Mouse (Mus musculus) gastrocnemius, postnatal 25 days (tissue): ENCODE results near the gene Cdh26. TPM values are rescaled to one million over a fixed set of nuclear protein-coding genes. Genes with fewer than 3 reads are reported as not detected.

Source experiments
- DNase-seq: peaks from one replicate; pipeline ENCODE4 v3.0.0; 2022
- total RNA-seq, 2 experiments: library from RNA; stranded (reverse); gene quantifications; 1 replicate in 1 of 2; 2 replicates in 1 of 2; pipeline ENCODE4 v1.2.3; 2021

The Cdh26 gene
- total RNA-seq, 2 experiments from 2014 or later: not detected

DNA sequence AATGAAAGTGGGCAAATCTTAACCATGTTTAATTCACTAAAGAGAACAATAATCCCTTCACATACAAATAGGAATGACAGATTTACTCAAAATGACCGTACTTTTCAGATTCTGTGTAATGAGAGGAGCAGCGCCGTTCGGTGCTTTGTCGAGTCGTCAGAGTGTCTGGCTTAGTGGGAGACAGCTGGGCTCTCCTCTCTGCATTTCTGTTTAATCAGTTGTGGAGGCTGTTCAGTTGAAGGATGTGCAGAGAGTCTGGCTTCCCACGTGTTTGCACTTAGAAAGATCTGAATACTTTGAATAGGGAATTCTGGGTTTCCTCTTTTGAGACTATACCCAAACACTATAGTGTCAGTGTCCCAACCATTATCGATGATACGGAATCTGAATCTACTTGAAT is 7.0 kb downstream of the Cdh26 start:
- DNase-seq: no peak

DNA sequence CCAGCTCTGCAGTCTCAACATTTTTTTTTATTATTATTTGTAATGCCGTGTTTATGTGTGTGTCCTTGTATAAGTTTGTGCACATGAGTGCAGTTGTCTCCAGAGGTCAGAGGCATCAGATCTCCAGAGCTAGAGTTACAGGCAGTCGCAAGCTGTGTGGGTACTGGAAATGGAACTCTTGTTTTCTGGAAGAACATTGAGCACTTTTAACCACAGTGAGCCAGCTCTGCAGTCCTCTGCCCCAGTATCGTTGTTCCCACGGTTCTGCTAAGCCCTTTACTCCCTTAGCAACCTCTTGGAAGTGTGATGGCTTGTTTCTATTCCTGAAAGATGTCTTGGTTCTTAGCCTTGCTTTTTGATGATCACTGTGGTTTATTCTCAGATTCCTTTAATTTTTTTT is 19.1 kb downstream of the Cdh26 start:
- no peak for DNase-seq

- DNase-seq: no peak
These were observed 19.9 kb downstream of the Cdh26 start for GRCm38 (mm10) chr2:178450236-178450635.

- no peak for DNase-seq
These were observed 20.6 kb downstream of the Cdh26 start for GRCm38 (mm10) chr2:178450961-178451360.

DNA sequence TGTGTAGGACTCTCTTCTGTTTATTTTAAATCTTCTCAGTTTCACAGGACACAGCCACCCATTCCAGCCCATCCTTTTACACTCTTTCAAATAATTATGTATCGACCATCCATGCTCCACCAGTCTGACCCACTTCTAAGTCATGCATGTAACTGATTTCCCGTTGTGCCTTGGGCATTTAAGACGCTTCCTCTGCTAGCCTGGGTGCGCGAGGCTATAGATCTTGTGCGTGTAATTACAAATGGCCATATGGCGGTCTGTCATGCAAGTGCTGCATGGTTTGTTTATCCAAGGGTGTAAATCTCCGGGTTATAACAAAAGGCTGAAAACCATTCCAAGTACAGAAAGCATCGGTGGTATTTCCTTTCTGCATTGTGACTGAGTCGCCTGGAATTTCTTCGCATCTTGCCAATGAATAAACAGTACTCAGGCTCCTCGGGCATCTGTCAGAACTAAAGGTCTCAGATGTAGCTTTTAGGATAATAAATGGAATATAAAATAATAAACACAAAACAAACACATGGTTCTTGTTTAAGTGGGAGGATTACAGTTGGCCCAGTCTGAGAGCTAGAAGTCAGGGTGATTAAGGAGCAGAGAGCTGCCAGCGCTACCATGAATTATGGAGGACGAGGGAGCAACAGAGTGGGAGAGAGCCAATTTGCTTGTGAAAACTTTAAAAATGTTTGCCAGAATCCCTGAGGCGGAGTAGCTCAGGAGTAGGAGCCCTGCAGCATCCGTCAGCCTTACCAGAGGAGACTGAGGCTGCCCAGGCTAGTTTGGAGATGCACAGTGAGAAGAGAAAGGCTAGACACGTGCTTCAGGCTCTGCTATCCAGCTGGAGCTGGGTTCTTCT is 24.6 kb downstream of the Cdh26 start:
- DNase-seq: no peak

DNA sequence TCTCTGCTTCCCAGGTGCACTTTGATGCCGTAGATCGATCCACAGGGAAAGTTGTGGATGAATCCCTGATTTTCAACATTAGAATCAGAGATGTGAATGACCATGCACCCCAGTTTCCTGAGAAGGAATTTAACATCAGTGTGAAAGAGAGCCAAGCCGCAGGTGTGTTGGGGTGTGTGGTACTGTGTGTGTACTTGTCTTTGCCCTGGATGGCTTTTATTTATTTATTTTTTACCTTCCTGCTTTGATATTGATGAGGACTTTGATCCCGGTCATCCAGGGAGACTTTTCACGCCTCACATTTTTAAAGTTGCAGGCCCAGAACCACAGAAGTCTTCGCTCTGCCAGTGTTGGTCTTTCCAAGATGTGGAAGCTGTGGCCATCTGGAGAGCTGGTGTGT is 27.1 kb downstream of the Cdh26 start:
- no peak for DNase-seq

DNA sequence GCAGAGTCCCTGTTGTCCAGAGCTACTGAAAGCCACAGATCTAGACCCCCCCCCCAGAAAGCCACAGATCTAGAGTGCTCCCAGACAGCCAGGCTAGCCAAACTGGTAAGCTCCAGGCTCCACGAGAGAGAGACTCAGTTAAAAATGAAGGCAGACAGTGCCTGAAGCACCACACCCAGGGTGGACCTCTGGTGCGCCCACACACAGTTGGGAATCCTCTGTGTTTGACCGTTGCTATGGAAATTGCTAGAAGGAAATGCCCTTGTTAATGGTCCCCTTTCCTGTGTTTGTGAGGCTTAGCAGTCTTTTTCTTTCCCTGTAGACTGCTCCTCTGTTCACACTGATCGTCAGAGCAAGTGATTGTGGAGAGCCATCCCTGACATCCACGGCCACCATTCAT is 30.0 kb downstream of the Cdh26 start:
- no peak for DNase-seq

GRCm38 (mm10) chr2:178471546-178472480 is 41.5 kb downstream of the Cdh26 start:
- no peak for DNase-seq

DNA sequence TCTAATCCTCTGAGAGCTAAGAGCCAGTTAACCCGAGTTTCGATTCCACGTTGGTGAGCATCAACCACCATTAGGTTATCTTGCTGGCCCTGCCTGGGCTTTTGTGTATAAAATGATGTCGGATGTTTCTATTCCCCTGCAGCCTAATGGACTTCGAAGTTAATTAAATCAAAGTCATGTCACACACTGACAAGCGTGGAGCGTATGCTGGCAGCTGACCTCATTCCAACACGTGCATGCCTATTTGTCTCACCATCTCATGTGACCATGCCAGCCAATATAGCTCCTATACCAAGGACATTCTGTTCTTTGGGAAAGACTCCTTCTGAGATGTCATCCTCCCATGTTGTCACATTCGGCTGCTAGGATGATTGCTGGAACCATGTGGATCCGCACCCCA is 43.6 kb downstream of the Cdh26 start:
- no peak for DNase-seq

- DNase-seq: no peak
These were observed 46.9 kb downstream of the Cdh26 start for GRCm38 (mm10) chr2:178477228-178477627.

- DNase-seq: no peak
These were observed 48.7 kb downstream of the Cdh26 start for GRCm38 (mm10) chr2:178479011-178479410.

DNA sequence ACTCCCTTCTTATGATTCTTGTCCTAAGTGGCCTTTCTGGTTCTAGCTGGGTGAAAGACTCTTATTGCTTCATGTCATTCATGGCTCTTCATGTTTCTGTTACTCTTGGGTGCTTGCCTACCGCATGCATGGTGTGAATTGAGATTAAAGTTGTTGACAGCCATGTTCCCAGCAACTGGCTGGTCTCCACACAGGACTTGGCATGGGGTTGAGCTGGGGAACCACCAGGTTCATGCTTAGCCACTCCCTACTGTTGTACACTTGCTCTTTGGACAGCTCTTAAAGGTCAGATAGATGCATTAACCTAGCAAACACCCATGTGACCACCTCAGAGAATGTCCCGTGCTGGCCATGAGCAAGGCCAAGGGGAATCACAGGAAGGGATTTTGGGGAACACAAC is 50.6 kb downstream of the Cdh26 start:
- DNase-seq: no peak

GRCm38 (mm10) chr2:178483462-178483861 is 53.1 kb downstream of the Cdh26 start:
- no peak for DNase-seq

DNA sequence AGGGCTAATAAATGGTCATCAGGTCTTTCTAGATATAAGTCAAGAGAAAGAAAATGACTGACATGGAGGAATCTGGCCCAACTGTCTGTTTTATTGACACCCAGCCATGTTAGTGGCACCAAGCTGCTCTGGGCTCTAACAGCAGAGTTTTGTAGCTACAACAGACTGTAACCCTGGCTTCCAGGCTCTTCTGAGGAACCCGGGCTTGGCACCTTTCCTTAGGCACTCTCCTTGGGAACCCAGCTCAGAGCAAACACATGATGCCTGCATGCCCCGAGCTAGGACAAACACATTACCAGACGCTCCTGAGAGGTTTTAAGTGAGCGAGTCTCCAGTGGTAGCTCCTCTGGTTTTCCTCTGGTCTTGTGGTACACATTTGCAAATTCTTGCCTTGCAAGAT is 57.9 kb downstream of the Cdh26 start:
- DNase-seq: no peak

GRCm38 (mm10) chr2:178490245-178490920 is 60.1 kb downstream of the Cdh26 start:
- DNase-seq: no peak

DNA sequence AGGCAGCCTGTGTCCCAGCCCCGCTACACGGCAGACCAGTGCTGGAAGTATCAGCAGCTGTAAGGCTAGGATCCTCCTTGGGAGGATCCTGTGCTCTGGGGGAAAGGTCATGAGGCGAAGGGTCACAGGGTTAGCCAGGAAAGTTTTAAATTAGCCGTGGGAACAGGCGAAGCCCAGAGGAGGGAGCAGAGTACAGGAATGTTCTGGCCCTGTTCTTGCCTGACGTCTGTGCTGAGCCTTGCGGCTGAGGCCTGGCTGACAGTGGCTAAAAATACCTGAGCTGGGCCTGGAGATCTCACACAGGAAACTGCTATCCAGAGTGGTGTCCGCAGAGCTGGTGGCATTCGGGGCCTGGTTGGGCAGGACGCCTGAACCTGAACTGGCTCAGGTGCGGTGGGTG is 63.7 kb downstream of the Cdh26 start:
- DNase-seq: peak; percentile 88

- no peak for DNase-seq
These were observed 65.5 kb downstream of the Cdh26 start for GRCm38 (mm10) chr2:178495816-178496215.

DNA sequence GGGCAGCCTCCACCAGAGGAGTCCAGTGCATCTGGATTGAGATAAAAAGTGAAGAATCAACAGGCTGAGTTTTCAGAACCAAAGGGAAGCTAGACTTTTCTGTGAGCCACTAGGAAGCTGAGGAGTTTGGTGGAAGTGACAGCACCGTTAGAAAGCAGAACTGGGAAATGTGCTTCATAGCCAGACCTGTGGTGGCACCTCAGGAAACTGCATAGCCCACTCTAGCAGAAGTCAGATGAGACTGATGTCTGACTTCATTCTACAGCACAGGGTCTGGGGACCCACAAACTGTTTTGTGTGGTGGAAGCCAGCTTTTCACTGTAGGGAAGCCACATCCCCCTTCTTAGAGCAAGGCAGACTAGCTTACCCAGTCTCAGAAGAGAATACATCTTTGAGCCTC is 67.6 kb downstream of the Cdh26 start:
- no peak for DNase-seq

- DNase-seq: no peak
These were observed 68.1 kb downstream of the Cdh26 start for GRCm38 (mm10) chr2:178498409-178498808.

- no peak for DNase-seq
These were observed 72.1 kb downstream of the Cdh26 start for GRCm38 (mm10) chr2:178502469-178502868.

GRCm38 (mm10) chr2:178506056-178506455 is 75.7 kb downstream of the Cdh26 start:
- no peak for DNase-seq

- DNase-seq: no peak
These were observed 77.2 kb downstream of the Cdh26 start for GRCm38 (mm10) chr2:178507379-178508014.
